Mouse (Mus musculus): Measurements from ENCODE around the gene Naip2.

The Naip2 gene

GRCm38 (mm10) chr13:100107652-100108472 lies 94.0 kb downstream of the Naip2 start, which contains the start of gene Serf1:
Gene Serf1, plus strand, starts transcription at chr13:100108012.
- DNase-seq = peak; percentile 65 to 80

- peak; percentile 87 to 95 for DNase-seq
Observed at GRCm38 (mm10) chr13:100103748-100104254, 98.1 kb downstream of the Naip2 start, which contains the start of gene Bdp1. Gene Bdp1, minus strand, starts transcription at chr13:100104070.

- DNase-seq = no peak
Observed at GRCm38 (mm10) chr13:100103052-100103658, 98.7 kb downstream of the Naip2 start.

- no peak for DNase-seq
Observed at GRCm38 (mm10) chr13:100098808-100099207, 103.1 kb downstream of the Naip2 start.
